Mouse (Mus musculus): Measurements from ENCODE around the gene Lmbrd1.
"Not testable (repeated sequence)": the region's sequence is repeated elsewhere in the genome, so short reads cannot be mapped to it uniquely, and the experiment has no call there.

Gene Lmbrd1

GRCm38 (mm10) chr1:24678205-24678917 lies at the start of gene Lmbrd1:
TSS of gene Lmbrd1 (plus strand) at chr1:24678630.
- peak; percentile 93 to 94 for DNase-seq (ENCODE audit: low spot score in 2 of 2)

GRCm38 (mm10) chr1:24633553-24634132 lies 44.8 kb upstream of the Lmbrd1 start:
- no peak for DNase-seq (ENCODE audit: low spot score in 2 of 2)

DNA sequence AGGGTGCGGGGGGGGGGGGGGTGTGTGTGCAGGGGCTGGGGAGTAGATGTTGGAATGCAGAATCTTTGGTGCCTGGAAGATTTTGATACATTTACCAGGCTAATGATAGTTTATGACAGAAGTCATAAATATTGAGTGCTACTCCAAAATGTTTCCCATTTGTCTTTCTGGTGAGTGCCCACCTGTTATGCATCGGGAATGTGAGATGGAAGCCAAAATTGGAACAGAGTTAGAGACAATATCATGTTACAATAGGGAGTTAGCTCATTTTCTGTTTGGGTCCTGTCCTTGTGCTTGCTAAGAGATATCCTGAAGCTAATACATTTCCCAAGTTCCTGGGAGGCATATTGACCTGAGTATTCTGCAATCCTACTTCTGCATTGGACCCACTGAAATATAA lies 28.3 kb upstream of the Lmbrd1 start:
- DNase-seq (ENCODE audit: low spot score in 2 of 2): no peak

DNA sequence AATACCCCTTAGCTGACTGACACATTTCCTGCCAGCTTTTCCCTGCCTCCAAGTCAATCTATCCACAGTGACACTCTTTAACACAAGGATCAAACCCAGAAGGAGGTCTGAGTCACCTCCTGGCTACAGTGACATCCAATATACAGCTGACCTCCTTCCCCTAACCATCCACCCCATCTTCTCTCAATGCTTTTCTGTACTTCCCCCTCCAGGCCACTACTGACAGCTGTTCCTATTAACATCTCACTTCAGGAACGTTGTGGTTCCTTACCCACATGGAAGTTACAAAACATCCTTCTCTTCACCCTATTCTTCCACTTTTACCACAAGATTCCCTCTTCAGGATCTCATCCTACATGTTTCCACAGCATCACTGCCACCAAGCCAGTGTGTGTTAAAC lies 18.5 kb upstream of the Lmbrd1 start:
- DNase-seq (ENCODE audit: low spot score in 2 of 2): no peak

DNA sequence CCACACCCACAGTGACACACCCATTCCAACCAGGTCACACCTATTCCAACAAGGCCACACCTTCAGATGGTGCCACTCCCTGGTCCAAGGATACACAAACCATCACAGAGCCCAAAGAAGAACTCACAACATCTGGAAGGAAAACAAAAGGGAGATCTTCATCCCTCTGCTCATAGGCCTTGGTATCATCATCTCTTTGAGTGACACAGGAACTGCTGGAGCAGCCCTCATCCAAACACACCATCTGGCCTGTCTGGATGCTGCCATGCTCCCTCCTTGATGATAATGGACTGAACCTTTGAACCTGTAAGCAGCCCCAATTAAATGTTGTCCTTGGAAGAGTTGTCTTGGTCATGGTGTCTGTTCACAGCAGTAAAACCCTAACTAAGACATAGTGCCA lies 17.8 kb upstream of the Lmbrd1 start:
- DNase-seq (ENCODE audit: low spot score in 2 of 2): not testable (repeated sequence)

DNA sequence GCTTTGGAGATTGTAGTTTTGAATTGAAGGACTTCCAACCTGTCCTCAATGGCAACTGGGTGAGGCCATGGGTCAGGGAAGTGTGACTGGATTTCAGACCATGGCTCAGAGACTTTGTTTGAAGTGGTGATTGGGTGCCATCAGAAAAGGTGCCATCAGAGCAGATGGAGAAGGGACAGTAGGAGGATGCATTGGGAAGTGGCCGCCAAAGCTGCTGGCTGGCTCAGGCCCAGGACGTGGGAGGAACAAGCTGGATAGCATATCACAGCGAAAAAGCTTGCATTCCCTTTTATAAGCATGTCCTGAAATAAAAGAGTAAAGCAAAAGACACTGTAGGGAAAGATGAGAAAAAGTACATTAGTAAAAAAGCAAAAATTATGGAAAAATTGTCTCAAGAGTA lies 16.9 kb upstream of the Lmbrd1 start:
- no peak for DNase-seq (ENCODE audit: low spot score in 2 of 2)

DNA sequence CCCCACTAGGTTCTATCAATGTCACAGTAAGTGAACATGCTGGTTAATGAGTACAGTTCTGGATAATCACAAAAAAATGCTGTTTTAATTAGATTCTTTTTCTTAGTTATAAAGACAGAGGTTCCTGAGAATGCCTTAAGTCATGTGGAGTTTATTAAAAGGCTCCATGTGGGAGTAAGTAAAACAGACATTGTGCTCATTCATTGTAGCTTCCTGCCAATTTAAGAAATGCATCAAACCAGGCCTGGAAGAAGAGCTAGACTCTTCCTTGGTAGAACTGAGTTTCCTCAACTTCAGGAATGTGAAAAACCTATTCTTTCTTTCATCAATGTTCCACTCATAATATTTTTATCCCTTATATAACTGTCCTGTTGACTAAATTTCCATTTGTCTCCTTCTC lies 14.3 kb upstream of the Lmbrd1 start:
- DNase-seq (ENCODE audit: low spot score in 2 of 2): no peak

- no peak for DNase-seq (ENCODE audit: low spot score in 2 of 2)
Measured at GRCm38 (mm10) chr1:24673231-24673630, 5.2 kb upstream of the Lmbrd1 start.

- DNase-seq (ENCODE audit: low spot score in 2 of 2): no peak
Measured at GRCm38 (mm10) chr1:24677706-24678105, 724 bp upstream of the Lmbrd1 start.

- DNase-seq (ENCODE audit: low spot score in 2 of 2): peak in 1 of 2 experiments; percentile 19
Measured at GRCm38 (mm10) chr1:24679071-24679470, 641 bp downstream of the Lmbrd1 start.

- DNase-seq (ENCODE audit: low spot score in 2 of 2): peak; percentile 84 to 86
Measured at GRCm38 (mm10) chr1:24680991-24681390, 2.6 kb downstream of the Lmbrd1 start.

- peak; percentile 13 to 18 for DNase-seq (ENCODE audit: low spot score in 2 of 2)
Measured at GRCm38 (mm10) chr1:24681946-24682345, 3.5 kb downstream of the Lmbrd1 start.

GRCm38 (mm10) chr1:24683947-24684346 lies 5.5 kb downstream of the Lmbrd1 start:
- DNase-seq (ENCODE audit: low spot score in 2 of 2): no peak

DNA sequence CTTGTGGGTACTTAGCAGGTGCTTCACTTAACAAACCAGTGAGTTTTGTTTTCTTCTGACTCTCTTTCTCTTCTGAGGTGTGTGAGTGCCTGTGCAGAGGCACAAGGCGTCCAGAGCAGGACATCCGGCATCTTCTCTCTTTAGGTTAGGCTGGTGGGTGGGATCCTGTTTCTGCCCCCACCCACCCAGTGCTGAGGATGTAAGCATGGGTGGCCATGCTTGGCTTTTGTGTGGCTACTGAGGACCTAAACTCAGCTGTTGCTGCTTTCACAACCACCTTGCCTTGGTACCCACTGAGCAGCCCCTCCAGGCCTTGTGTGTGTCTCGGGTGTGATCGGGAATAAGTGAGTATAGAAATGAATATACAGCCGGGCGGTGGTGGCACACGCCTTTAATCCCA lies 7.2 kb downstream of the Lmbrd1 start:
- DNase-seq (ENCODE audit: low spot score in 2 of 2): peak; percentile 86 to 87

GRCm38 (mm10) chr1:24686235-24687021 lies 8.0 kb downstream of the Lmbrd1 start:
- peak; percentile 29 to 41 for DNase-seq (ENCODE audit: low spot score in 2 of 2)

- DNase-seq (ENCODE audit: low spot score in 2 of 2): no peak
Measured at GRCm38 (mm10) chr1:24697677-24698076, 19.2 kb downstream of the Lmbrd1 start.

DNA sequence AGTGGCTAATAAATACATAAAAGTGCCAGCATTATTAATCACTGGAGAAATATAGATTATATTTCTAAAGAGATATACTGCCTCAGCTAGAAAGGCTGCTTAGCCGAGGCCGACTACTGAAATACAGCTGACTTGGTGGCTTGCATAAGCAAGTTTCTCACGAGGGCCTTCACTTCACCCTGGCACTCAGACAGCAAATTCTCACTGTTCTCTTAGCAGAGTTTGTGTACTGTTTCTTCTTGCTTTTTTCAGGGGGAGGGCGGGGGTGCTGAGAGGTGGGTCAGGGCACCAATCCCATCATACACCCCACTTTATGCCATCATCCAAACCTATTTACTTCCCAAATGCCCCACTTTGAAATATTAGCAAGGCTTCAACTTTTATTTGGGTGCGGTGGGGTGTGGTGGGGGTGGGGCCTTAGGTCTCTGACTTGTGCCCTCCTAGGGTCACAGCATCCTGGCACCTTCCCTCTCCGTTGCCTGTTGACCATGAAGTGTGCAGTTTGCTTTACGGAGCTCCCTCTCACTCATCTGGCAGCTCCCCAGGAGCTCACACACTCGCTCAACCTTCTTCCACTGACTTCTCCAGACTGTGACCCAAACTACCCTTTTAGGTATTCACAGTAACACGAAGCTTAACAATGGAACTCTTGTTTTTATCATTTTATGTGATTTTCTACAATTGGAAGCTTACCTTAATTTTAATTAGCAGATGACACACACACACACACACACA lies 19.9 kb downstream of the Lmbrd1 start:
- no peak for DNase-seq (ENCODE audit: low spot score in 2 of 2)

DNA sequence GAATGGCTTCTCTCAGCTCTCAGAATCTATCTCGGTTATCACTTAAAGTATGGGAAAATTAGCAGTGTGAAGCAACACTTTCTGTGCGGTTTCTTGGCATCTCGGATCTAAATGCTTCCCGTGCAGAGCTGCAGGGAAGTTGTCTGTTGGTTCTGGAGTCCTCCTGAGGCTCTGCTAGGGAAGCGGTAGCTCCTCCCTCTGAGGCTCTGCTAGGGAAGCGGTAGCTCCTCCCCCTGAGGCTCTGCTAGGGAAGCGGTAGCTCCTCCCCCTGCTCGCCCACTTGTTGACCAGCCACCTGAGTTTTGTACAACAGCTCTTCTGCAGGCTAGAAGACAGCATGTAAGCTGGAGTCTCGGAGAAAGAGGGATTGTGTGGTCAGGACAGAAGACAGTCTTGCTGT lies 20.9 kb downstream of the Lmbrd1 start:
- peak; percentile 20 to 22 for DNase-seq (ENCODE audit: low spot score in 2 of 2)

DNA sequence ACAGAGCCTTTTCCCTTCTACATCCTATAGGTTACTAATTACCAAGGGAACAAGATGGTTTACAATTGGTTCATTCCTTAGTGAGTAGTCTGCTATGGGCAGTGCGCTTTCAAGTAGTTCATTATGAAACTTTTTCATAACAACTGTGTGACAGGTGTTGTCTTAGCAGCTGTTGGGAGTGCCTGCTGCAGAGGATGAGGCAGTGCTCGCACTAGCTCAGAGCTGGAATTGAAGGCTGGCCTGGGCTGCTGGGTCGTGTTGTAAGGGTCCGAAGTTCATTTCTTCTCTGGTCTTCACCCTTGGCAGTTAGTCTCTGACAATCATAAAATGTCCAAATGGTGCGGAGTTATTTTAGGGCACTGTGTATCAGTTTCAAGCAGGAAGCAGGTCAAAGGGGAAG lies 21.8 kb downstream of the Lmbrd1 start:
- no peak for DNase-seq (ENCODE audit: low spot score in 2 of 2)

- no peak for DNase-seq (ENCODE audit: low spot score in 2 of 2)
Measured at GRCm38 (mm10) chr1:24703821-24704220, 25.4 kb downstream of the Lmbrd1 start.

- no peak for DNase-seq (ENCODE audit: low spot score in 2 of 2)
Measured at GRCm38 (mm10) chr1:24716301-24716700, 37.9 kb downstream of the Lmbrd1 start.

DNA sequence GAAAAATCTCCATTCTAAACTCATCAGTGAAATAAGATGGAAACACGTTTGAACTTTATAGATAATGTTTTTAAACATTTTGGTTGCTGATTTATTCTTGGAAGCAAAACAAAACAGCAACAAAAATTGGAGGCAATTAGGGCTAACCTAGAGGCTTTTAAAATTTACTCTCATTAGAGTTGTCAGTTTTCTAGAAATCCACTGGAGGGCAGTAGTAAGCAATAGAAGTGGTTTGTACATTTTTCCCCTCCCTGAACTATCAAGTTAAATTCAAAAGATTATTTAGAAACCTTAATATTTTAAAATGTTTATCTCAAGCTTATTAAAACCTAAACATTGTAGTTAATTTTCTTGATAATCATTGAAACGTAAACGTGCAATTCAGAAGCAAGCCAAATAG lies 41.2 kb downstream of the Lmbrd1 start:
- no peak for DNase-seq (ENCODE audit: low spot score in 2 of 2)
